Mouse (Mus musculus) ES-E14 (cell line): Measurements from ENCODE around the gene Zfp36l1. TPM values are rescaled to one million over a fixed set of nuclear protein-coding genes. Genes with fewer than 3 reads are reported as not detected.

Experiments
- DNase-seq: peaks from one replicate; pipeline ENCODE4 v3.0.0-alpha.2; 2013; ENCODE audit warnings: low read depth, low spot score
- H3K27ac ChIP-seq: 2 replicates; pipeline ENCODE4 v1.5.1; 2012; ENCODE audit warnings: low read depth, mild to moderate bottlenecking, low read length, moderate library complexity, mixed read lengths; ENCODE audit not compliant: poor library complexity, insufficient read depth, severe bottlenecking
- H3K36me3 ChIP-seq: 2 replicates; pipeline ENCODE4 v1.6.1; 2012; ENCODE audit warnings: mild to moderate bottlenecking, low read length, moderate library complexity, mixed read lengths; ENCODE audit not compliant: control insufficient read depth, poor library complexity, insufficient read depth, severe bottlenecking
- H3K4me1 ChIP-seq, 2 experiments: fragments of 150-350 bp in 1 of 2; sonication (generic) in 1 of 2; 2 replicates each; pipeline ENCODE4 v1.6.1; 2012; ENCODE audit warnings: low read length in 2 of 2, mild to moderate bottlenecking in 1 of 2, mixed read lengths in 1 of 2; ENCODE audit not compliant: control insufficient read depth in 2 of 2, insufficient read depth in 2 of 2, poor library complexity in 1 of 2
- H3K4me3 ChIP-seq, 2 experiments: fragments of 150-350 bp in 1 of 2; sonication (generic) in 1 of 2; 2 replicates each; pipeline ENCODE4 v1.5.1; 2012; ENCODE audit warnings: low read length in 2 of 2, low read depth in 1 of 2, mild to moderate bottlenecking in 1 of 2, mixed read lengths in 1 of 2; ENCODE audit not compliant: insufficient read depth in 1 of 2, poor library complexity in 1 of 2, severe bottlenecking in 1 of 2
- H3K9ac ChIP-seq: 2 replicates; pipeline ENCODE4 v1.6.1; 2012; ENCODE audit warnings: low read depth, mild to moderate bottlenecking, low read length, mixed read lengths; ENCODE audit not compliant: poor library complexity, insufficient read depth, severe bottlenecking
- H3K9me3 ChIP-seq: fragments of 150-350 bp; sonication (generic); 2 replicates; pipeline ENCODE4 v1.6.1; 2012; ENCODE audit warnings: low read depth, mild to moderate bottlenecking, low read length; ENCODE audit not compliant: control insufficient read depth, insufficient read depth
- CHD2 ChIP-seq: IDR thresholded peaks from 2 replicates; pipeline ENCODE4 v1.6.1; 2014; ENCODE audit warnings: mild to moderate bottlenecking, low read depth, low read length, inconsistent platforms
- HCFC1 ChIP-seq: IDR thresholded peaks from 2 replicates; pipeline ENCODE4 v1.6.1; 2012; ENCODE audit warnings: low read length, inconsistent platforms, borderline replicate concordance; ENCODE audit not compliant: insufficient read depth
- MAFK ChIP-seq: IDR thresholded peaks from 2 replicates; pipeline ENCODE4 v1.6.1; 2014; ENCODE audit warnings: mild to moderate bottlenecking, low read depth, low read length, inconsistent platforms; ENCODE audit not compliant: insufficient read depth
- ZC3H11A ChIP-seq: IDR thresholded peaks from 2 replicates; pipeline ENCODE4 v1.6.1; 2012; ENCODE audit warnings: low read depth, mild to moderate bottlenecking, inconsistent platforms, low read length, borderline replicate concordance
- ZNF384 ChIP-seq: IDR thresholded peaks from 2 replicates; pipeline ENCODE4 v1.6.1; 2012; ENCODE audit warnings: low read depth, low read length, inconsistent platforms
- in situ Hi-C, 2 experiments: fragments of 600-800 bp; cut with MboI; formaldehyde crosslinking; loops; one replicate each; pipeline ENCODE4 v1.15.1; 2025; ENCODE audit warnings: low sequenced_read_pairs in 2 of 2, inconsistent platforms in 1 of 2; ENCODE audit not compliant: unreplicated experiment in 2 of 2
- total RNA-seq: library from RNA; depleted of rRNA; stranded (reverse); fragments of 300-350 nt; gene quantifications from 2 replicates; pipeline ENCODE4 v1.2.3, GENCODE M21; 2012

The Zfp36l1 gene
- total RNA-seq, 1 experiment: 19.8 TPM

DNA sequence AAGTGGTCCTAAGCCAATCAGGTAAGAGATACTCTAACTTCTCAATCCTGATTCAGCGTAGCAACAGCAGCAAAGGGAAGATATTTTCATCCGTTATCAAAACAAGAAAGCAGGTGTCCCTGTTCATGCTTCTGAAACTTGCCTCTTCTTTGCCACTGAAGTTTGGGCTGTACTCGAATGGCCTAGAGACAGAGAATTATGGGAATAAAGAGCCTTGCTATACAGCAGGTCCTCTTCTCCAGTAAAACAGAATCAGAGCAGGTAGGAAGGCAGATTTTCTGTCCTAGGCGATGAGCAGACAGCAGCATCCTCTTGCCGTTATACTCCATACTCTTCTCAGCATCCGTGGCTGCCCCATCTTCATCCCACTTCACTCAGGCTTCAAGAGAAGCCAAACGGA lies 44.8 kb downstream of the Zfp36l1 start:
- no peak overlapping the region for H3K27ac ChIP-seq
- peaks cover 4 to 10% of the 10 kb centered on the region in 2 experiments for H3K4me1 ChIP-seq
- in situ Hi-C loops: no loop called here

DNA sequence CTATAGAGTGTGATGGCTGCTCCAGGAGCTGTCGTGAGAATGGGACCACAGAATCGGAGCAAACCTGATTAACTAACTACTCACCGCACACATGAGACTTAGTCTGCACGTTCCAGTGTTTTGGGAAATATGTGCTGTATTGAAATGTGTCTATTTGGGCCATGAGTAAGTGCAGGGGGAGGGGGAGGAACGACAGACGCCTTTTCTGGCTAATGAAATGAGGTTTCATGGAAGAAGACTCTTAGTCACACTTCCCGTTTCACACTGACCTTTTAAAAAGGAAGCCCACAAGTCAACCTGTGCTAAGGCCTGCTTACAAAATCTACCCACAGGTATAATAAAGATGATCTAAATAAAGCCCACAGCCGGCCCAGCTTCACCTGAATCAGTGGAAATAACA lies 47.8 kb downstream of the Zfp36l1 start:
- H3K27ac ChIP-seq: no peak overlapping the region

More for the DNA sequence above, 44.8 kb downstream of the Zfp36l1 start:
- no peaks in the 10 kb centered on the region for H3K9me3 ChIP-seq
- H3K36me3 ChIP-seq: no peaks in the 10 kb centered on the region
- no peak overlapping the region for H3K4me3 ChIP-seq
- no peak overlapping the region for H3K9ac ChIP-seq
- DNase-seq: no peak
- TF ChIP-seq HCFC1: no peak
- no peak for TF ChIP-seq CHD2
- no peak for TF ChIP-seq ZC3H11A
- no peak for TF ChIP-seq ZNF384
- TF ChIP-seq MAFK: no peak

DNA sequence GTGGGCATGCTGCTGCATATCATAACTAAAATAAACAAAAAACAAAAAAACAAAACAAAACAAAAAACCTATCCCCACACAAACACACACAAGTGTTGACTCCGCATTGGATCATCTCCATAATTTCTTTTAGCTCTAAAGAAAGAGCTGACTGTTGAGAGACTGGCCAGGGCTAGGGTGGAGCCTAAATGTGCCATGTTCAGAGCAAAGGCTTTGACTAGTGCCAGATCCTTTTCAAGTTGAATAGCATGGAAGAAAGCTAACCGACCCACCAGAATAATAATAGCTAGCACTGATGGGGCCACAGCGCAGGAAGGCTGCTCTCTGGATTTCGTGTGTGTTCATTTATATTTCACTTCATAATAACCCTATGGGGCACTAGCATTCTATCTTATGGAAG lies 48.5 kb downstream of the Zfp36l1 start:
- H3K27ac ChIP-seq: no peak overlapping the region
- H3K9ac ChIP-seq: no peak overlapping the region
- H3K9me3 ChIP-seq: no peaks in the 10 kb centered on the region
- TF ChIP-seq MAFK (no peak), ZC3H11A (no peak), HCFC1 (no peak), CHD2 (no peak), ZNF384 (no peak)
- no peak overlapping the region for H3K4me3 ChIP-seq
- in situ Hi-C loops: no loop called here
- no peaks in the 10 kb centered on the region for H3K36me3 ChIP-seq
- DNase-seq: no peak
- H3K4me1 ChIP-seq: peaks cover 10 to 26% of the 10 kb centered on the region in 2 experiments

More for the DNA sequence above, 47.8 kb downstream of the Zfp36l1 start:
- Histone ChIP-seq H3K36me3 (no peaks in the 10 kb centered on the region), H3K4me1 (peaks cover 8 to 23% of the 10 kb centered on the region in 2 experiments), H3K9ac (no peak overlapping the region), H3K4me3 (no peak overlapping the region), H3K9me3 (no peaks in the 10 kb centered on the region)
- in situ Hi-C loops: no loop called here
- no peak for DNase-seq
- TF ChIP-seq ZNF384 (no peak), HCFC1 (no peak), CHD2 (no peak), MAFK (no peak), ZC3H11A (no peak)

DNA sequence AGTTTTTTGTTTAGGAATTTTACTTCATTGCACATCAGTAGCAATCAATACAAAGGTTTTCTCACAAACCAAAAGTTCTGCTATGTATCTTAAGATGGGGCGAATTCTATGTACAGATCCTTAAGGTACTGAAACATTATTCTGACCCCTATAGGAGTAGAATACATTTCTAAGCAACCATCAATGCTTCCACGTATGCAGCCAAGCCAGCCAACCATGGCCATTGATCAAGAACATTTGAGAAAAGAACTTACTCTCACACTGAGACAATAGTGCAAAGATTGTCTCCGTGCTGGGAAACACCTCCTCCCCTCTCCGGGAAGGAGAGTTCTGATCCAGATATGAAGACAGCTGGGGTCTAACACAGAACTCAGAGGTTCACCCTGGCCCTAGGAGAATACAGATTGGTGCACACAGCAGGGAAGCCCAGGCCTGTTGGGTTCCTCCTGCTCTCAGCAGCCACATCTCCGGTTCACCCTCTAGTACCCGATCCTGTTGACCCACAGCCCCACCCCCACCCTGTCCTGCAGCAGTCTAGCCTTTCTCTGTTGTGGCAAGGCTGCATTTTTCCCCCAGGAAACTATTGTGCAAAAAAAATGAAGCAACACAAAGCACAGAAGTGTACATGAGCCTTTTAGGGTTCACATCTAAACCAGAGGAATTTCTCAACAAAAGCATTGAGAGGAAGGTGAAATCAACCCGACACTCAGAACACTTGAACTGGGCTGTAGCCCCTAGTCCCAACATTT lies 49.2 kb downstream of the Zfp36l1 start:
- Histone ChIP-seq H3K4me1 (peaks cover 10 to 26% of the 10 kb centered on the region in 2 experiments), H3K9me3 (no peaks in the 10 kb centered on the region), H3K36me3 (no peaks in the 10 kb centered on the region), H3K27ac (no peak overlapping the region), H3K4me3 (no peak overlapping the region), H3K9ac (no peak overlapping the region)
- no peak for DNase-seq
- in situ Hi-C loops: no loop called here
- TF ChIP-seq CHD2: no peak
- TF ChIP-seq HCFC1: no peak
- TF ChIP-seq ZNF384: no peak
- no peak for TF ChIP-seq ZC3H11A
